Comparison of ENCODE assay signal across 15 mouse cellular contexts in the genomic region with DNA sequence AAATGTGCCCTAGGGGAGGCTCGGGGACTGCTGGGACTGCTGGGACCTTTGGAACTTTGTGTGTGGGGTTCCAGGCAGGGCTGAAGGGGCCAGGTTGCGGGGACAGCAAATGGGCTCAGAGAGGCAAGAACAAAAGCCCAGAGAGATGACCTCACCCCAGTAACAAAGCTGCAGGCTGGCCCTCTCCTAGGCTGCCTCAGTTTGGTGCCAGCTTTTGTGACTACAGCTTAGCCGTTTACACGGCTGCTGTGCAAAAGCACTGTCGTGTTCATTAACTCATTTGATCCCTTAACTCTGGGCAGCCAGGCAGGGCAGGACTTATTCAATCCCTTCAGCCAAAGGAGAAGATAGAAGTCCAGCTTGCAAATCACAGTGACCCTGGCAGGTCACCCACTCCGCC.
DNase-seq lines count a peak whose midpoint lies in the region; ATAC-seq and TF ChIP-seq lines count a peak whose summit lies in the region.
"Had no signal": no experiment of that assay in that cellular context is flagged by ENCODE, and none has a peak within 500 bp of the region (broad histone marks: within the 10 kb centered on the region; RNA-seq: fewer than 3 reads in every experiment).

No protein-coding gene starts in this region.

- H3K9me3 ChIP-seq in forebrain, embryonic 15.5 days = no peaks in the 10 kb centered on the region
- no peaks in the 10 kb centered on the region for H3K9me3 ChIP-seq in embryonic facial prominence, embryonic 10.5 days
- H3K9me3 ChIP-seq: kidney, embryonic 15.5 days; neural tube, embryonic 15.5 days; stomach, embryonic 15.5 days had no signal

- CTCF ChIA-PET in Patski (lab: Charles Lee) = no interaction called here

- peak; percentile 21 for DNase-seq in embryo, embryonic 10 days (ENCODE audit: low spot score)
- DNase-seq in embryo, embryonic 11 days = no peak
- peak; percentile 14 for DNase-seq in left cerebral cortex, postnatal 4 days
- DNase-seq in left cerebral cortex, adult 11 months (ENCODE audit: low spot score) = no peak
- no peak for DNase-seq in Patski (ENCODE audit: low read depth, low spot score)
- DNase-seq in embryonic facial prominence, embryonic 10.5 days (ENCODE audit: low spot score) = no peak
- DNase-seq: adrenal gland, adult 8-10 months; layer of hippocampus, postnatal 36 days had no signal

- TF ChIP-seq CTCF in Patski (IDR thresholded peaks at IDR 0.05) = no peak

- no peak overlapping the region for H3K4me3 ChIP-seq in forebrain, embryonic 15.5 days
- no peak overlapping the region for H3K4me3 ChIP-seq in embryonic facial prominence, embryonic 10.5 days
- H3K4me3 ChIP-seq: kidney, embryonic 15.5 days; myocyte; neural tube, embryonic 15.5 days; stomach, embryonic 15.5 days had no signal

- whole genome bisulfite sequencing in forebrain, embryonic 15.5 days = 10% methylated on average over 6 of the region's 6 CpGs
- WGBS in embryonic facial prominence, embryonic 10.5 days = 64% methylated on average over 6 of the region's 6 CpGs

- ATAC-seq in Patski = peak; percentile 44
- peak; percentile 66 for ATAC-seq in forebrain, embryonic 15.5 days (replicated peaks)
- ATAC-seq in CD4-positive, CD25-positive, alpha-beta regulatory T cell, adult 4 months = no peak

- no peaks in the 10 kb centered on the region for H3K36me3 ChIP-seq in forebrain, embryonic 15.5 days
- H3K36me3 ChIP-seq in embryonic facial prominence, embryonic 10.5 days (replicated peaks) = no peaks in the 10 kb centered on the region
- H3K36me3 ChIP-seq: kidney, embryonic 15.5 days; neural tube, embryonic 15.5 days; stomach, embryonic 15.5 days had no signal

- POLR2A ChIA-PET in Patski (lab: Charles Lee) = no interaction called here

- in situ Hi-C loops in Patski (cut with MboI; ENCODE audit: low pct_unique_long_range_greater_than_20kb) = no loop called here

- peaks cover 9% of the 10 kb centered on the region for H3K27me3 ChIP-seq in Patski
- H3K27me3 ChIP-seq in forebrain, embryonic 15.5 days = no peaks in the 10 kb centered on the region
- H3K27me3 ChIP-seq in embryonic facial prominence, embryonic 10.5 days (replicated peaks; ENCODE audit: low read depth, poor library complexity, severe bottlenecking) = no peaks in the 10 kb centered on the region
- H3K27me3 ChIP-seq: kidney, embryonic 15.5 days; neural tube, embryonic 15.5 days; stomach, embryonic 15.5 days had no signal

- H3K4me1 ChIP-seq in forebrain, embryonic 15.5 days = 0 out of 2 replicates have a peak, but pooled peaks cover 7% of the 10 kb centered on the region
- peaks cover 33% of the 10 kb centered on the region for H3K4me1 ChIP-seq in embryonic facial prominence, embryonic 10.5 days
- H3K4me1 ChIP-seq: neural tube, embryonic 15.5 days had no signal

- H3K4me2 ChIP-seq in forebrain, embryonic 15.5 days (replicated peaks) = no peak overlapping the region
- H3K4me2 ChIP-seq: kidney, embryonic 15.5 days; liver, embryonic 11.5 days; neural tube, embryonic 15.5 days; stomach, embryonic 15.5 days had no signal

- intact Hi-C loops in left cerebral cortex, postnatal 4 days (cut with DNase I) = no loop called here

- no peak overlapping the region for H3K9ac ChIP-seq in forebrain, embryonic 15.5 days (replicated peaks)
- H3K9ac ChIP-seq: kidney, embryonic 15.5 days; neural tube, embryonic 15.5 days; stomach, embryonic 15.5 days had no signal

- no peak overlapping the region for H3K27ac ChIP-seq in forebrain, embryonic 15.5 days (replicated peaks)
- H3K27ac ChIP-seq in embryonic facial prominence, embryonic 10.5 days (replicated peaks) = no peak overlapping the region
- H3K27ac ChIP-seq: kidney, embryonic 15.5 days; neural tube, embryonic 15.5 days; stomach, embryonic 15.5 days had no signal

Comparison
In these comparisons a context has a peak if more than half of its experiments do, and no peak if none do; other contexts are left out.
1. DNase-seq: peak in embryo, embryonic 10 days (single experiment) and left cerebral cortex, postnatal 4 days (single experiment); none in embryo, embryonic 11 days (single experiment), left cerebral cortex, adult 11 months (single experiment), Patski (single experiment) and embryonic facial prominence, embryonic 10.5 days (single experiment).